Mouse (Mus musculus) embryonic fibroblast, embryonic 13.5 days (primary cell): ENCODE data around the gene Gm20521. TPM values are rescaled to one million over a fixed set of nuclear protein-coding genes. Genes with fewer than 3 reads are reported as not detected.
"Not testable (repeated sequence)": the region's sequence is repeated elsewhere in the genome, so short reads cannot be mapped to it uniquely, and the experiment has no call there.

Experiments
- H3K27ac ChIP-seq: 2 replicates; pipeline ENCODE4 v1.5.1; 2012; ENCODE audit warnings: low read length, control low read depth, inconsistent platforms; ENCODE audit not compliant: insufficient read depth
- H3K4me1 ChIP-seq: 2 replicates; pipeline ENCODE4 v1.6.1; 2011; ENCODE audit warnings: low read length; ENCODE audit not compliant: control insufficient read depth, insufficient read depth
- H3K4me3 ChIP-seq: 2 replicates; pipeline ENCODE4 v1.5.1; 2011; ENCODE audit warnings: mild to moderate bottlenecking, control low read depth, low read length; ENCODE audit not compliant: insufficient read depth
- CTCF ChIP-seq: IDR thresholded peaks from 2 replicates; pipeline ENCODE4 v1.5.1; 2011; ENCODE audit warnings: mild to moderate bottlenecking, control low read depth, low read length, moderate library complexity, borderline replicate concordance; ENCODE audit not compliant: insufficient read depth
- POLR2A ChIP-seq: IDR thresholded peaks from 2 replicates; pipeline ENCODE4 v1.6.1; 2011; ENCODE audit warnings: low read depth, mild to moderate bottlenecking, control low read depth, low read length, moderate library complexity
- polyA plus RNA-seq: library from polyadenylated mRNA; stranded (reverse); fragments of >200 nt; gene quantifications from 2 replicates; pipeline ENCODE4 v1.2.4, GENCODE M21; 2011; ENCODE audit warnings: low read depth; ENCODE audit not compliant: missing spikeins, insufficient read length

The Gm20521 gene
- polyA plus RNA-seq, 1 experiment, result not detected

- H3K4me1 ChIP-seq, result peaks cover 10% of the 10 kb centered on the region
- TF ChIP-seq POLR2A (no peak), CTCF (no peak)
- no peak overlapping the region for H3K4me3 ChIP-seq
- H3K27ac ChIP-seq, result no peak overlapping the region
Observed at GRCm38 (mm10) chr14:54943971-54944370, 60.7 kb downstream of the Gm20521 start.

- peaks cover 10% of the 10 kb centered on the region for H3K4me1 ChIP-seq
- H3K4me3 ChIP-seq, result no peak overlapping the region
- TF ChIP-seq CTCF (no peak), POLR2A (no peak)
- H3K27ac ChIP-seq, result no peak overlapping the region
Observed at GRCm38 (mm10) chr14:54944939-54945338, 61.7 kb downstream of the Gm20521 start.

- no peak for TF ChIP-seq CTCF
- TF ChIP-seq POLR2A, result no peak
- Histone ChIP-seq H3K4me1 (peaks cover 10% of the 10 kb centered on the region), H3K4me3 (no peak overlapping the region)
Observed at GRCm38 (mm10) chr14:54945975-54946704, 62.9 kb downstream of the Gm20521 start.

GRCm38 (mm10) chr14:54947008-54947407 is 63.8 kb downstream of the Gm20521 start:
- not testable (repeated sequence) for H3K4me3 ChIP-seq, H3K27ac ChIP-seq
- H3K4me1 ChIP-seq, result peaks cover 10% of the 10 kb centered on the region

More at GRCm38 (mm10) chr14:54945975-54946704, 62.9 kb downstream of the Gm20521 start:
- no peak overlapping the region for H3K27ac ChIP-seq

Other genes starting within 250 kb of the Gm20521 start
- gene Gm17606, start 242.5 kb upstream of the Gm20521 start, polyA plus RNA-seq, result not detected in 2 replicates
- 3.4 and 5.3 TPM in 2 replicates for gene Cdh24, start 242.1 kb upstream of the Gm20521 start, polyA plus RNA-seq
- 51.6 and 58.9 TPM in 2 replicates for gene 1700123O20Rik, start 197.2 kb upstream of the Gm20521 start, polyA plus RNA-seq
- 184 and 243 TPM in 2 replicates for gene Acin1, start 196.5 kb upstream of the Gm20521 start, polyA plus RNA-seq
- not detected in 2 replicates for gene Gm29776, start 184.6 kb upstream of the Gm20521 start, polyA plus RNA-seq
- gene Cebpe, start 171.3 kb upstream of the Gm20521 start, polyA plus RNA-seq, result not detected in 2 replicates
- gene Slc7a8, start 101.5 kb upstream of the Gm20521 start, polyA plus RNA-seq, result 0.47 and 2.0 TPM in 2 replicates
- not detected in 2 replicates for gene Rnf212b, start 69.3 kb upstream of the Gm20521 start, polyA plus RNA-seq
- 5.4 and 6.9 TPM in 2 replicates for gene Homez, start 12.5 kb upstream of the Gm20521 start, polyA plus RNA-seq
- gene Ppp1r3e, start 5.9 kb upstream of the Gm20521 start, polyA plus RNA-seq, result 8.4 and 10.9 TPM in 2 replicates
- 48.3 and 53.1 TPM in 2 replicates for gene Bcl2l2, start 64 bp upstream of the Gm20521 start, polyA plus RNA-seq
- gene Pabpn1, start 9.1 kb downstream of the Gm20521 start, polyA plus RNA-seq, result 168 and 172 TPM in 2 replicates
- gene Slc22a17, start 29.7 kb downstream of the Gm20521 start, polyA plus RNA-seq, result 17.7 and 20.9 TPM in 2 replicates
- gene Efs, start 42.7 kb downstream of the Gm20521 start, polyA plus RNA-seq, result 17.5 and 26.9 TPM in 2 replicates
- not detected in 2 replicates for gene Il25, start 49.3 kb downstream of the Gm20521 start, polyA plus RNA-seq
- gene Cmtm5, start 52.8 kb downstream of the Gm20521 start, polyA plus RNA-seq, result not detected in 2 replicates
- 1.0 TPM in 1 of 2 replicates, not detected in the other for gene Myh6, start 83.5 kb downstream of the Gm20521 start, polyA plus RNA-seq
- not detected in 2 replicates for gene Gm17428, start 93.5 kb downstream of the Gm20521 start, polyA plus RNA-seq
- not detected in 2 replicates for gene Myh7, start 111.2 kb downstream of the Gm20521 start, polyA plus RNA-seq
- gene Ngdn, start 132.0 kb downstream of the Gm20521 start, polyA plus RNA-seq, result 32.8 and 37.7 TPM in 2 replicates
- 1.9 and 3.5 TPM in 2 replicates for gene Zfhx2, start 208.9 kb downstream of the Gm20521 start, polyA plus RNA-seq
- gene Thtpa, start 211.3 kb downstream of the Gm20521 start, polyA plus RNA-seq, result 13.1 and 17.1 TPM in 2 replicates
- 6.7 and 10.0 TPM in 2 replicates for gene Ap1g2, start 223.2 kb downstream of the Gm20521 start, polyA plus RNA-seq
- 0.73 and 1.6 TPM in 2 replicates for gene Jph4, start 233.5 kb downstream of the Gm20521 start, polyA plus RNA-seq